Mouse (Mus musculus) liver, postnatal 0 days (tissue): ENCODE measurements around the gene Amz1.

Source experiments
- CTCF ChIP-seq: sonication (generic); IDR thresholded peaks from 2 replicates; pipeline ENCODE4 v1.5.1; 2016; ENCODE audit warnings: antibody characterized with exemption, low read depth
- EP300 ChIP-seq: IDR thresholded peaks from 2 replicates; pipeline ENCODE4 v1.6.1; 2016; ENCODE audit warnings: antibody characterized with exemption, low read depth, mild to moderate bottlenecking

- TF ChIP-seq CTCF = no peak
- no peak for TF ChIP-seq EP300
Measured at GRCm38 (mm10) chr5:140702618-140703175, 21.2 kb upstream of the Amz1 start.
